Mouse (Mus musculus): ENCODE measurements around the gene Tmtc2.

The Tmtc2 gene

DNA sequence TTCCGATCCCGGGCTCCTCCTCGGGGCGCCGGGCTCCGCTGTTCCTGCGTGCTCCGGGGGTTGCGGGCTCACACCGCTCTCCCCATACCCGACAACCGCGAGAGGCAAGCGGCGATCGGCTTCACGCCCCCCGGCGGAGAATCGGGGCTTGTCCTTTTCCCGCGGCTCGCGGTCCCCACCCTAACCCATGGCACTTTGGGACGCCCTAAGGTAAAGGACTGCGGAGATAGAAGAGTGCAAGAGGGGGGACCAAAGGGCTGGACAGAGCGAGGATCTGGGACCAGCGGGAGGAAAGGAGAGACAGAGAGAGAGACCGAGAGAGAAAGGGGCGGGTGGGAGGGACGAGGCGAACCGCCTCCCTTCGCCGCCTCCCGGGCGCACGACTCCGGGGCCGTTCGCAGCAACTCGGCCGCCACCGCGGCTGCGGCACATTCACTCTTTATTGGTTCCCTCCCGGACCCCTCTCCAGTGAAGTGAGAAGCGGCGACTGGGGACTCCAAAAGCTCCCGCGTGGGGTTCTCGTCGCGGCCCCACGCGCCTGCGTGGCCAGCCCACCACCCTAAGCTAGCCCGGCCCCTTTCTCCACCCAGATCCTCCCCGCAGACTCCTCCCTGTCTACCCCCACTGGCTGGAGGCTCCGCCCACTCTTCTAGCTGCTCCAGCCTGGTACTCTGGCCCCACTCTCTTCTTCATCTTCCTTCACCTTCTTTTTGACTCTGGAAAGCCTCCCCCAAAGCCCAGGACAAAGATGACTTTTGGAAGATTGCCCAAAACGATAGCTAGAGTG is at the start of gene Tmtc2:
TSS of gene Tmtc2 (minus strand) at position 544 of the 787 bp plus-strand sequence.
- DNase-seq: peak; percentile 81

DNA sequence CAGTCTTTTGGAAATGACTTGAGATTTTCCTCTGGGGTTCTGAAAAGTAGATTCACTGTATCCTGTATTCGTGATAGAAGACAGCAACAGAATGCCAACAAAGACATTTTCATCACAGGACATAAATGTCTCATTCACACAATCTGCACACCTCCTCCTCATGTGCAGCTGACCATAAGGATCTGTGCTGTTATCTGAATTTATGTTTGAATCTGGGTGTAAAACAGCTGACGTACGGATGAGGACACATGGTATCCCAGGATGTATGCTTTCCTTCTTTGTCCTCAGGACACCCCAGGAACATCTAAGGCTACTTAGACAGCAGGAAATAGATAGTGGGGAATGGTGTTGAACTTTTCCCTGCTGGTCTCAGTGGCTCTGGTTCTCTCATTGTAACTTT is 37.9 kb upstream of the Tmtc2 start:
- DNase-seq: no peak

DNA sequence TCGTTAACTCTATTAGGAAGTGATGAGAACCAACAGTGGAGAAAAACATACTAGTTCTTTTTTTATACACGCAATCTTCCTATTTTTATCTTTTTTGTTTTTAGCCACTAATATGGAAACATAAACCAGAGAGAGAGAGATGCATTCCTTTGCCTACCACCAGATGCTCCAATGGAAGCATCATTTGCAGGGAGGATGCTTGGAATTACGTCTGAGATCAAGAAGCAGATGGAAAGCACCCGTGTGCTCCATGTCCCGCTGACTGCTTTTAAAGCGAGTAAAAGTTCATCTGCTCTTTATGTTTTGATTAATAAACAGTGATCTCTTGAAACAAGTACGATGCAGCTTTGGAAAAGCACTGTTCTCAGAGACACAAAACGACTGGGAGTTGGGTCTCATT is 24.6 kb upstream of the Tmtc2 start:
- DNase-seq: no peak

DNA sequence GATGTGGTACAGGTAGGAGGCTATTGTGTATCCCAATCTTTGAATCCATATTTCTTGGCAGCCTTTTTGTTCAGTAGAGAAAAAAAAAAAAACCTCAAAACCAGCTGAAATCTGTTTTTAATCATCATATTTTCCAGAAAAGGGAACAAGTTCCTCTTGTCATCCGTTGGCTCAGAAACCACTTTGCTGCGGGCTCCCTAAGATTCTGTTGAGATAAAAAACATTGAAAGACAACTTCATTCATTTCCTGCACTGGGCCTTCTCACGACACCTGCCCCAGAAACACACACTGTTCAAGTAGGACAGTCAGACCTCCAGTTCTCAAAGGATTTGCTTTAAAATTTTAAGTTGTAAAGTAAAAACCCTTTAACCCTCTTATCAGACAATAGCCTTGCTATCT is 23.0 kb upstream of the Tmtc2 start:
- no peak for DNase-seq

DNA sequence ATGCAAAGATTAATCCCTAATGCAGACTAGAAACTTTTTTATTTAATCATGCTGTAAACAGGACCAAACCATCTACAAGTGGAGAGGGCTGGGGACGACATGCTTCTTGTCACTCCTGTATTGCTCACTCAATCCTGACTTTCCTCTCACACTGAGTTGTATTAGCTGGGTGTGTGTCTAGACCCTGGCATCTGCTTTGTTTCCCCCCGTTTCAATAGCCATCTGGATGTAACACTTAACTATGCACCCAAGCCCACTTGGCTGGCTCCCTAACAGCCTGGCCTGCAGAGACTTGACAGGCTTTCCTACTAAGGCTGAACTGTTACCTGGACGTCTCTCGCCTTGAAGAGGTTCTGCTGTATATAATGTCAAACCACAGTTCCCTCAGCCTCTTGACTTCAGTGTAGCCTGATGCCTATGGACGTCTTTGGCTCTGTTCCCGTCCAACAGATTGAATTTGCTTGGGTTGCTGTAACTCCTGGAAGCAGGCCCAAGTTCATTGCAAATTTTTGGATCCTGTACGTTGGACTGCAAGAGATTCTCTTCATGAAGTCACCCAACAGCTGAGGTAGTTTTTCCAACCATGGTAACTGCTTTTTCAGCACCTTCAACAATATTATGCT is 21.3 kb upstream of the Tmtc2 start:
- no peak for DNase-seq

DNA sequence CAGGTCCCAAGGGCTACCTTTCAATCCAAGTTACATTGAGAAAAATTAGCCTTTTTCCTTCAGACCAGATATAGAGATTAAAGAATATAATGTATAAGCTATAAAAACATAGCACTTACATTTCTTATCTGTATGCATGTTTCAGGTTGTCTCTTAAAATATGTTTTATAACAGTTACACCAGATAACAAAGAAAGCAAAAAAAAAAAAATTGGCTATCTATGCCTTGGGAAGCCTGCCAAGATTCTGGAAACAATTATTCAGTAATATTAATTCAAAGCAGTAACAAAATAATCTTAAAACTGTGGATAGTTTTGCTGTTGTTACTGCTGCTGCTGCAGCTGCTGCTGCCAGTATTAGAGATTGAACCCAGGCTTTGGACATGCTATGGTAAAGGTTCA is 13.9 kb upstream of the Tmtc2 start:
- no peak for DNase-seq

DNA sequence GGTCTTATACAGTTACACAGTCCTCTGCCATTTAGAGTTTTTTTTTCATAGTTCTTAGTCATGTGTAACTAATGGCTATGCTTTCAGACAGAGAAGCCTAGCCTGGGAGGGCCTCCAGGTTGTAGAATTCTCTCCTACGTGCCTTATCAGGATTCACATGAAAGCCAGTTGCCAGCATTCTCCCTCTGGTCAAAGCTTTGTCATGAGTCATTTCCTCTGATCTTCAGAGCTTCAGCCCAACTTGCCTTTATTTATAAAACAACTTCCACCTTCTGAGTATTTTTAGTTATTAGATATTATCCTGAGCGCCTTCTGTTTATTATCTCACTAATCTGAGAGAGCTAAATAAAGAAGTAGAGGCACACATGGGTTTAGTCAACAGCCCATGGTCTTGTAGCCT is 5.1 kb upstream of the Tmtc2 start:
- no peak for DNase-seq

DNA sequence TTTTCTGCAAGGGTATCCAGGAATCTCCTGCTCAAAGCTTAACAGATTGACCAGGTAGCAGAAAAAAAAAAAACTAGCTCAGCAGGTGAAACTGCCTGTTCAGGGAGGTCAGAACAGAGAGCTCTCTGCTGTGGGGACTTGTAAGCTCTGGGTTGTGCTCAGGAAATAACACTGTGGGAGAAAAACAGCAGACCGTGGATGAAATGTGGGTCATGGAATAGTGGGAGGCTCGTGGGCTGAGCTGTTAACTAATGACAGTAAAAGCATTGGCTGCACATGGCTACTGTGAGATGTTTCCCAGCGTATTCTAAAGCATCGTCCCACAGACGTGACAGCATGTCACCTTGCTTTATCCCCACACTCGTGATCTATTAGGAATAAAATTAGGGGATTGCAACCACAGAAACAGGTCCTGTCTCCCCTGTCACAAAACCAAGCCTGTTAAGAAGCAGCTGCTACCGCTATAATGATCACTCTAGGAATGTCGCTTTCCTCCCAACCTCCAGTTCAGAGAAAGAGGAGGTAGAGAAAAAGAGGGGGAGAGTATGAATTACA is 4.1 kb upstream of the Tmtc2 start:
- no peak for DNase-seq

DNA sequence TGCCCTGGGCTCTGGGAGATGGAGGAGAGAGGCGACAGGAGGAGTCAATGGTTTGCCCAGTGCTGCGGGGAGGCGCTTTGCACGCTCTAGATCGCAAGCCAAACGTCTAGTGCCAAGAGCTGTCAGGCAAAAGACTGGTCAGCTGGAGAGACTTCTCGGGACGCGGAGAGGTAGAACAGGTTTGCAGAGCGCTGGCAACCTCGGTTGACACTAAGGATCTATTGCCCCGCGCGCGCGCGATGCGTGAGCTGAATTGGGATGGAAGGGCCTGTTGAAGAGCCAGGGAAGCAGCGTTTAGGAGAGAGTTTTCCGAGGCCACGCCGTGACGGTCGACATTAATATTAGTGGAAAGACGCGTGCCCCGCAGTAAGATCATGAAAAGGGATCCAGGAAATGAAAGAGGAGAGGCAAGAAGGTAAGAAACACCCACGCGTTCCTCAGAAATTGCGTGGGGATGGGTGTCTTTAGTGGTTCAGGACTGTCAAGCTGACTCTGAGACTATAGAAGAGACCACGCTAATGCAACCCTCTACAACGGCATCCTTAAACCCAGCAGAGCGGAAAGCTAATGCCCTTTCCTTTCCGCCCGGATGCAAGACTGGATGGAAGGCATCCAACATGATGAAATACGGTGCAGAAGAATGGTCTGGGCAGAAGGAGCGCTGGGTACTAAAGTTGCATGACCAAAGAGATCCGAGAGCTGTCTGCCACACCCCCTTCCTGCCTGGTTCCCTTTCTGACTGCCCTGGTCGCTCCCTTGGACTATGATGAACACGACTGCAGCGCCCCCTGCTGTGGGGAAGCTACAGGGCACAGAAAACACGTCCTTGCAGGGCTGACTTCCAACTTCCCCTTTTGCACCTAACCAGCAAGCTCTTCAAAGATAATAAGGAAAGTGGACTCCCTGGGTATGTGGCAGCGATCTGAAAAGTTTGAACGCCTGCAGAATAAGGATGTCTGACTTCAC is 727 bp upstream of the Tmtc2 start:
- peak; percentile 98 for DNase-seq

DNA sequence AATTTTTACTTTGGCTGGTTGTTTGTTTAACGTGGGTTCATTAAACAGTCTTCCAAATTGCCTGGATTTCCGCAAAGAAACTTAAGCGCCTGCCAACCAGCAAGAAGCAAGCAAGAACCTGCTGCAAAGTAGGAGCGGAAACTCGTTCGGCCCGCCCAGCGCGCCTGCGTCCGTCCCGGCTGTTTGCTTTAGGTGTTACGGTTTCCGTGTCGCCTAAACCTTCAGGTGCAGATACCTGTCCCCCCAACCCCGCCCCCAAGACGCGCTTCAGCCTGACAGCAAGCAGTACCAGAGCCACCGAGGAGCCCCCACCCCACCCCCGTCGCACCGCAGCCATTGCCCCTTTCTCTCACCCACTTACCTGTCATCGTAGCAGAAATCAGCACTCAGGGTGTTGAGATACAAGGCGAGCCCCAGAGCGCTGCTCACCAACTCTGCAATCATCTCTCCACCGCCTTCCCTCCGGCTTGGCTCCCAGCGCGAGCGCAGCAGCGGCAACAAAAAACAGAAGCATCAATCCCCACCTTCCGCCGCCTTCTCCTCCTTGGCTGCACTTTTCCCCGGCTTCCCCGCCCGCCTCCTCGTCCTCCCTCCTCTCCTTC is 844 bp downstream of the Tmtc2 start:
- DNase-seq: peak; percentile 38

DNA sequence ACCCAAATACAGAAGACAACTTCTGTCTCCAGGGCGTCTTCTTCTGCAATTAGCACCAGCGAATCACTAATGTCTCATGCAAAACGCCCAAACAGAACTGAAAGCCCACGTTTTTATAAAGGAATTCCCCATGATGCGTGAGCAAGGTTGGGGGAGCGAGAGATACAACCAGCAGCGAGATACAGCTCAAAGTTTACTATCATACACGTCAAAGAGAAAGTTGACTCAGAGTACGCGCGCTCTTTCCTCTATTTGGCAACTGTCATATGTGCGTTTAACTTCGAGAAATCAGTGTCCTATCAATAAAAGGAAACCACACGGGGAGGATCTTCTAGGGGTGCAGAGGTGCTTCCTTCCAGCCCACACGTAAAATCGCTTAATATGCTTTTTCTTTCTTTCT is 1.4 kb downstream of the Tmtc2 start:
- no peak for DNase-seq

DNA sequence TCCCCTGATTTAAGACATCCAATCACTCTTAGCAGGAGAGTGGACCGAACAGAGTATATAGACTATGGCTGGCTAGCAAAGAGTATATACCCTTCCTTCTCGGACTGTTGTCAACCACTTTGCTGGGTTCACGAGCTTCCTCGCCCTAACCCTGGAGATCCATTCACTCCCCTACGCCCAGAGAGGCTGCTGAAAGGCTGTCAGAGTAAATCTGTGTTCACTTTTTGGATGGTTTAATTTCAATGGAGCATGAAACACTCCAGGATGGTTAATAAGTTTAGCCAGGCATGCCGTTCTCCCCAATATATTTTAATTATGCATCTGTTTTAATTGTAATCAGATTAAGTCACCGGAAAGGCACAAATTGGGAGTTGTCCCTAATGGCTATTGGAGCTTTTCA is 1.9 kb downstream of the Tmtc2 start:
- no peak for DNase-seq

DNA sequence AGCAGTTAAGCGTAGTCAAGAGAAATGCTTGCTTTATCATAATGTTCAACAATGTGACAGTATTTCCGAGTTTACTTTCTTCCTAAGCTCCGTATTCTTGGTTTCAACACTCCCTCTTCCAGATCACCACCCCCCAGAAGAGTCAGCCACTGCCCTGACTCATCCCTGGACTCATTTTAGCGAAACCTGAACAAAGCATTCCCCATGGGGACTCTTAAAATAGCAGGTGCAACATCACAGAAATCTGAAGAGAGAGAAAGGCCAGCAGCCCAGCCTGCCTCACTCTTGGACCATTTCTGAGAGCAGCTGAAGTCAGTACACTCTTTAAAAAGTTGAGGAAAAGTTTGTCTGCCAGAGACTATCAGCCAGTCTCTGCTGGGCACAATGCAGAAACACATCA is 2.4 kb downstream of the Tmtc2 start:
- DNase-seq: no peak

DNA sequence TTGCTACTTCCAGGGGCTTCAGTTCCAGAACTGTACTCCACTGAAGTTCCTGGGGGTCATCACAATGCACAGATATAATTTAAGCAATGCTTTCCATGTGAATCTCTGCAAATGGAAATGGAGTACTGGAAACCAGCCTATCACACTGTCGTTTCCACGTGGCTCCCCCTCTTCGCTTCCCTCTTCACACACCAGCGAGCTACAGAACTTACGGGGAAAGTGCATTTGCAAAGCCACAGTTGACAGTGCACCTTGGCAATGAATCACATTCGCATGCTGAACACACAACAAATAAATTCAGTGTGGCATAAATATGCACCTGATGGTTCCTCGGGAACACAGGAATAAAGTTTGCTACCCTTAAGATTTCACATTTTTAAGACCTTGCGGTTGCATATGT is 3.2 kb downstream of the Tmtc2 start:
- no peak for DNase-seq

DNA sequence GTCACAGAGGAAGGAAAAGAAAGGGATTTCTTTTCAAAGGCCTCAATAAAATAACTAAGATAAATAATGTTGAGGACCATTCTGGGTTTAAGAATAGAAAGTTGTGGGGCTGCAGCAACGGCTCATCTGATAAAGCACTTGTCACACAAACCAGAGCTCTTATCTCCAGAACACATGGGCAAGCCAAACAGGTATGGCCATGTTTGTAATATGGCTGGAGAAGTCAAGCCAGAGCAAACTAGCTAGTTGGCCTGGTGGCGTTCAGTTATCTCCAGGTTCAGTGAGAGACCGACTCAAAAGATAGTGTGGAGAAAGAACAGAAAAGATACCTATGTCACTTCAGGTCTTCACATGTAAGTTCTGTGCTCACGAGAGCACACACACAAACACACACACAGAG is 4.7 kb downstream of the Tmtc2 start:
- DNase-seq: no peak

DNA sequence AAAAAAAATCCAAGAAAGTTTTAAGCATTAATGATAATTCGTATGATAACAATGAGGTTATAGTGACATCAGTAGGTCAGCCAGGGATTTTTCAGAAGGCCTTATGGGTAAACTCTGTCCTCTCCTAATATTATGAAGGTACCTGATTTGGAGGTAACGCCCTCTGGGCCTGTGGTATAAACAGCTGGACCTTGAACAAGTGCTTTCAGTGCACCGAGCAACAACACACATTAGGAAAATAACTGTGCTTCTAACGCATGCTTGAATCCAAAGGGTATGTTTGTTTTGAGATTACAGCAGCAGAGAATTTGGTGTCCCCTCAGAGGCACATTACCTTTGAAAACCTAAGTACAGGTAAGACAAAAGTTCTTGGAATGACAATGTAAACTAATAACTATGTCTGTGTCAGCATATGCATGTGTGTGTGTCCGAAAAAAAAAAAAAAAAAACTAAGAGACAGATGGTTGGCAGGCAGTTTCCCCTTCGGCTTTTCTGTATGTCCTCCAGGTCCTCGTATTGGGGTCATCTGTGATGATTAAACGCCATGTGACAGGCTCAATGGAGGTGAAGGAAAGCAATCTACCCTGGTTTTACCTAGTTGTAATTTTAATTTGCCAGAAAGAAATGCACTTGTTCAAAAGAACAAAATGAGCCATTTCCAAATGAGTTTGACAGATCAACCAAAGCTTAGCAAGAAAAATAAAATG is 6.3 kb downstream of the Tmtc2 start:
- no peak for DNase-seq

DNA sequence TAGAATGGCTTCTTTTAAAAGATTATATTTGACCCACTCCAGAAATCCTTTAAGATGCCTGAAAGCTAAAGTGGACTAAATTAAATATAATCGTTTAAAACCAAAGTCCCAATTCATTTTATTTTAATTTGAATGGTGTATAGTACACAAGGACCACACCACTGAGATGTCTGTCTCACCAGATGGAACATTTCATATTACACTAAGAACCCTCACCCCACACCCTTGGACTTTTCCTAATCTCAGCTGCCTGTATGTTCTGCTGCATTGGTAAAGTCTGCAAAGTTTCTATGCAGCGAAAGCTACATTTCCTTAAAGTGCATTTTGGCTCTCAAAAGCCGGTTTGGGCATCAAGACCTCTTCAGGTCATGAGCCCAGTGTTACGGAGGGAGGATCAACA is 12.7 kb downstream of the Tmtc2 start:
- DNase-seq: no peak

DNA sequence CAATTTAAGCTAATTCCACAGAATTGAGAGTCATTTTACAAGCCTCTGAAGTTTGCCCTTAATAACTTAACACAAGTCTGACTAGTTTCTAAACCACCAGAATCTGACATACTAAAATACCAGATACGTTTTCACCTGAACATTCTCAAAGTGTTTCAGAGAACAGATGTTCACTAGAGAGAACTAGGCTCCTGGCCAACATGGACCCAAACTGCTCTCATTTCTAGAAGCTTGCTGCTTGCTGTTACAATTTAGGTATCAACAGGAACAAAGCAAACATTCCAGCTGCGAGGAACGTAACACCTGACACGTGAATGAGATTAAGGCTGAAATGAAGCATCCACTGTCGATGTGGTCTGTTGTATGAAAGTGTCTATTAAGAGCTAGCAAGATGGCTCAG is 16.7 kb downstream of the Tmtc2 start:
- DNase-seq: no peak

DNA sequence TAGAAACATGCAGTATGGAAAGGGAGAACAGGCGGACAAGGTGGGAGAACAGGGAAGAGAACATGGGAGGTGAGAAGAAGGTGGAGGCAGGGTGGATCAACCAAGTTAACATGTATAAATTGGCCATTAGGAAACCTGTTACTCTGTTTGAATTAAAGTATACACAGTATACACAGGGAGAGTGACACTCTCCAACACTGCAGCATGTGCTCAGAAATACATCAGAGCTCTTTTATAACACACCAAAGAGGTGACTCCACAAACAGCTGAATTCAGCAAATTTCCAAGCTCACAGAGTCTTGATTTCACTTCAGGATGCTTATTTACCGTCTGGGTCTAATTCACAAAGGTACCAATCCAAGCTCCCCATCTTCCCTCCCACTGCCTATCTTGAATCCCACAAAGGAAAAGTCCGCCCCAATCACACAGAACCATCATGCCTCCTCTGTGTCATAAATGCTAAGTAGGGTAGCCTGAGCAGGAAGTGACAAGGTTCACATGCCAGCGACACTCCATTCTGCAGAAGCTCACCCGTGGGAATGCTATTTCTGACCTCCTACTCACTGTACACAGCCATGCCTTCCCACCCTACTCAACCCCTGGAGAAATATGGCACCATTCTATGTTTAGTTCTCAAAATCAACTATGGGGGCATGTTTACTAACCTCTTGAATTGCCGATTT is 17.2 kb downstream of the Tmtc2 start:
- DNase-seq: no peak

DNA sequence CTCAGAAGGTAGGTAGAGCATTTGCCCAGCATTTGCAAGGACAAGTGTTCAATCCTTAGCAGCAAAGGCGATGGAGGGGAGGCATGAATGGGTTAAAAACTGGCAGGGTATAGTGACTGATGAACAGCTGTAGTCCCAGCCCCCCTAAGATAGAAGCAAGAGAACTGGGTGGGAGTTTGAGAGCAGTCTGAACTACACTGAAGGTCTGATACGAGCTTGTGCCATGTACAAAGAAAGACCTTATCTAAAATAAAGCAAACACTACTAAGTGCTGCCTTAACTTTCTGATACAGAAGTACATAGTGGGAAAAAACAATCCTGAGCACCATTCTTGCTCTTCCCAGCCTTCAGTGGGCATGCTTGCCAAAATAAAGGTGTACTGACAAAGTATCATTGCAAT is 20.1 kb downstream of the Tmtc2 start:
- no peak for DNase-seq

DNA sequence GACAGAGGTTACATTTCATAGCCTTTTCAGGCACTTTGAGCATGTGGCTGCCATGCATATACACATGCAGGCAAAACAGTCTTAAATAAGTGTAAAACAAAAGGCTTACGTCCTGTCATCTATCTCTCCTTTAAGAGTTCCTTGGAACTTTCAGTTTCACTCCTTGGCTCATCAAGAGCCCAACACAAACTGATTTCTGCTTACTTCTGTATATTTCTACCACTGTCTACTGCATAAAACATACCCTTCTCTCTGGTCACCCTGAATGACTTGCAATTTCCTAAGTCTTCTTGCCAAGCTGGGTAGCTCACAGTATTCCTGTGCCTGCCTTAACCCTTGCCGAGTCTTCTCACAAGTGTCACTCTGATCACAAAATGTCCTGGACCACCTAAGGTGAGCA is 26.2 kb downstream of the Tmtc2 start:
- DNase-seq: no peak

All from right cerebral cortex, postnatal 4 days (tissue).